Mouse (Mus musculus): ENCODE data around the gene Dld. TPM values are rescaled to one million over a fixed set of nuclear protein-coding genes. Genes with fewer than 3 reads are reported as not detected.

Gene Dld
- 138 and 142 TPM in 2 replicates for polyA plus RNA-seq (2015; fragmentation: Nextera tagmentation; extraction: Ambion mirVana)

GRCm38 (mm10) chr12:31350944-31351928 is at the start of gene Dld:
Gene Dld, minus strand, starts transcription at chr12:31351453.
- Histone ChIP-seq H3K4me1 (peaks cover 9% of the 10 kb centered on the region), H3K9me3 (no peaks in the 10 kb centered on the region), H3K27ac (peak within 1 kb of the TSS; percentile 81), H3K9ac (peak within 1 kb of the TSS; percentile 97), H3K4me2 (peak within 1 kb of the TSS; percentile 82), H3K4me3 (peak within 1 kb of the TSS; percentile 99), H3K36me3 (peaks cover 19% of the 10 kb centered on the region), H3K27me3 (no peaks in the 10 kb centered on the region)
- peak; percentile 97 for ATAC-seq (ENCODE audit: insufficient number of reproducible peaks, insufficient read depth, low FRiP score, low TSS enrichment, low read depth)
- 5% methylated on average over 64 of the region's 66 CpGs for whole genome bisulfite sequencing

DNA sequence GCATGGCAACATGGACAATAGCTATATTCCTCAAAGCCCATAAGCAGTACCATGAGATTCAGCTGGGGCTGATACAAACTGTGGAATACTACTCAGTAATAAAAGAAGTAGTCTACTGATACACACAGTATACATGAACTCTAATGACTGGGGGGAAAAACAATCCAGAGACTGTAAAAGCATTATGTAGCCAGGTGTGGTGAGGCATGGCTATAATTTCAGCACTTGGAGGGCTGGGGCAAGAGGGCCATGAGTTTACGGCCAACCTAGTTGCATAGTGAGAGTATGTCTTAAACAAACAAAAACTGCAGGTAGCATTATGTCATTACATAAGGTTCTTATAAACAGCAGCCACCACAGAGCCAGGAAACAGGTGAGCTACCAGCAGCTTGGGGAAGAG is 49.6 kb upstream of the Dld start:
- no peaks in the 10 kb centered on the region for H3K36me3 ChIP-seq
- 90% methylated on average over 1 of the region's 1 CpGs for WGBS
- no peak overlapping the region for H3K4me2 ChIP-seq
- no peak overlapping the region for H3K27ac ChIP-seq
- no peaks in the 10 kb centered on the region for H3K27me3 ChIP-seq
- no peaks in the 10 kb centered on the region for H3K9me3 ChIP-seq
- ATAC-seq (ENCODE audit: insufficient number of reproducible peaks, insufficient read depth, low FRiP score, low TSS enrichment, low read depth): no peak
- no peak overlapping the region for H3K4me3 ChIP-seq
- H3K4me1 ChIP-seq: no peaks in the 10 kb centered on the region
- H3K9ac ChIP-seq: no peak overlapping the region

DNA sequence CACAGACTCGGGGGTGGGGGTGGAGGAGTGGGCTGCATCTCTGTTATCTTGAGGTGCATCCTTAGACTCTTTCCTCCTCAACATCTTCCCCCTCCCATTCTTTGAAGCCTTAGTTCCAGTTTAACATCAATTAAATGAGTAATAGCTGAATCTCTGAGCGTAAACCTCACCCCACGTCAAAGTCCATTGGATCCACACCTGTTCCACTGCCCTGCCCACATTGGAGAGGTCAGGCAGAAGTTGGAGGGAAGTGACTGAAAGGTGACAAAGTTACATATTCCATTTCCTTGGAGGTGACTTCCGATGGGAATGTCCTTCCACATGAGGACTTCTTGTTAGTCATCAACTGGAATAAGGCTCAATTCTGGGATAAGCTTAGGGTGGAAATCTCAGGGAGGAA is 46.5 kb upstream of the Dld start:
- Histone ChIP-seq H3K4me3 (no peak overlapping the region), H3K36me3 (no peaks in the 10 kb centered on the region), H3K4me2 (no peak overlapping the region), H3K9ac (no peak overlapping the region), H3K27me3 (no peaks in the 10 kb centered on the region), H3K4me1 (no peaks in the 10 kb centered on the region), H3K27ac (no peak overlapping the region), H3K9me3 (no peaks in the 10 kb centered on the region)
- 89% methylated on average over 4 of the region's 4 CpGs for WGBS
- ATAC-seq (ENCODE audit: insufficient number of reproducible peaks, insufficient read depth, low FRiP score, low TSS enrichment, low read depth): no peak

DNA sequence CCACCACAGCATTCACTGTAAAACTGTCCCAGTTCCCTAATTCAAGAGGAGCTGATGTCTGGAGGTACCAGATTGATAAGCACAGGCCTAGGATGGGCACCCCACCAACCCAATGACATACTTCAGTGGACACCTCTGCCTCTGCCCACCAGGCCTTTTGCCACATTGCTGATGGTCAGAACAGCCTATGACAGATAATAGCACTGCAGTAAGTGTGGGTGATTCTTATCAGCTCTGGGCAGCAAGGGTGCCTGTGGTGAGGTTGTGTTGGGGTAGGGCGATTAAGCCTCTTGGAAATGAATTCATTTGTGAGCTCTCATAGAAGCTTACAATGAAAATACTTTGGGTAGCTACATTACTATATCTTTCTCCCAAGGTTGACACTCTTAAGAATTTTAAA is 44.6 kb upstream of the Dld start:
- Histone ChIP-seq H3K4me3 (no peak overlapping the region), H3K4me2 (no peak overlapping the region), H3K27me3 (no peaks in the 10 kb centered on the region), H3K4me1 (no peaks in the 10 kb centered on the region), H3K27ac (no peak overlapping the region), H3K36me3 (no peaks in the 10 kb centered on the region), H3K9ac (no peak overlapping the region), H3K9me3 (no peaks in the 10 kb centered on the region)
- WGBS: 93% methylated on average over 1 of the region's 1 CpGs
- ATAC-seq (ENCODE audit: insufficient number of reproducible peaks, insufficient read depth, low FRiP score, low TSS enrichment, low read depth): no peak

GRCm38 (mm10) chr12:31391696-31392095 is 40.4 kb upstream of the Dld start:
- no peak overlapping the region for H3K4me3 ChIP-seq
- H3K27me3 ChIP-seq: no peaks in the 10 kb centered on the region
- ATAC-seq (ENCODE audit: insufficient number of reproducible peaks, insufficient read depth, low FRiP score, low TSS enrichment, low read depth): no peak
- H3K36me3 ChIP-seq: no peaks in the 10 kb centered on the region
- no peak overlapping the region for H3K4me2 ChIP-seq
- no peak overlapping the region for H3K27ac ChIP-seq
- no peaks in the 10 kb centered on the region for H3K4me1 ChIP-seq
- WGBS: 90% methylated on average over 12 of the region's 12 CpGs
- H3K9ac ChIP-seq: no peak overlapping the region
- no peaks in the 10 kb centered on the region for H3K9me3 ChIP-seq

GRCm38 (mm10) chr12:31390571-31390970 is 39.3 kb upstream of the Dld start, which contains the start of gene Slc26a3:
Gene Slc26a3, plus strand, starts transcription at chr12:31390871.
- no peak for ATAC-seq (ENCODE audit: insufficient number of reproducible peaks, insufficient read depth, low FRiP score, low TSS enrichment, low read depth)
- no peak within 1 kb of the TSS for H3K9ac ChIP-seq
- H3K27ac ChIP-seq: no peak within 1 kb of the TSS
- H3K9me3 ChIP-seq: no peaks in the 10 kb centered on the region
- WGBS: 88% methylated on average over 3 of the region's 3 CpGs
- H3K4me3 ChIP-seq: no peak within 1 kb of the TSS
- H3K36me3 ChIP-seq: no peaks in the 10 kb centered on the region
- H3K4me2 ChIP-seq: no peak within 1 kb of the TSS
- H3K4me1 ChIP-seq: no peaks in the 10 kb centered on the region
- H3K27me3 ChIP-seq: no peaks in the 10 kb centered on the region

- Histone ChIP-seq H3K4me2 (no peak overlapping the region), H3K4me3 (no peak overlapping the region), H3K27me3 (no peaks in the 10 kb centered on the region), H3K9me3 (no peaks in the 10 kb centered on the region), H3K4me1 (no peaks in the 10 kb centered on the region), H3K9ac (no peak overlapping the region), H3K27ac (no peak overlapping the region), H3K36me3 (no peaks in the 10 kb centered on the region)
- no peak for ATAC-seq (ENCODE audit: insufficient number of reproducible peaks, insufficient read depth, low FRiP score, low TSS enrichment, low read depth)
- WGBS: 62% methylated on average over 3 of the region's 3 CpGs
These were observed 36.0 kb upstream of the Dld start for GRCm38 (mm10) chr12:31387303-31387702.

GRCm38 (mm10) chr12:31382451-31382850 is 31.2 kb upstream of the Dld start:
- H3K4me1 ChIP-seq: no peaks in the 10 kb centered on the region
- WGBS: 71% methylated on average over 2 of the region's 2 CpGs
- ATAC-seq (ENCODE audit: insufficient number of reproducible peaks, insufficient read depth, low FRiP score, low TSS enrichment, low read depth): no peak
- no peak overlapping the region for H3K27ac ChIP-seq
- H3K9me3 ChIP-seq: no peaks in the 10 kb centered on the region
- H3K36me3 ChIP-seq: no peaks in the 10 kb centered on the region
- H3K4me3 ChIP-seq: no peak overlapping the region
- H3K27me3 ChIP-seq: no peaks in the 10 kb centered on the region
- no peak overlapping the region for H3K4me2 ChIP-seq
- no peak overlapping the region for H3K9ac ChIP-seq

DNA sequence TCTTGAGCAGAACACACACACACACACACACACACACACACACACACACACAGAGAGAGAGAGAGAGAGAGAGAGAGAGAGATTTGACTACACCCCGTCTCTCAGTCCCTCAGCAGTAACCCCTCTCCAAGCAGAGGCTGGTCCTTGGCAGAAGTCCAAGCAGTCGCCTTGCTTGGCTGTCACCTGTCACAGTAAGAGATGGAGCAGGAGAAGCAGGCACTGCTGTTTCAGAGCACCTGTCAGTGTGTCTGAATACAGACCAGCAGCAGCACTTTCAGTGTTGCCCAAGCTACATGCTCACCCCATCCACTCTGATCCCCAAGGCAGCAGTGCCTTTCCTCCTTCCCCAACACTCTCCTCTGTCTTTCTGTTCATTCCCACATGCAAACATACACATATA is 29.6 kb upstream of the Dld start:
- Histone ChIP-seq H3K27me3 (no peaks in the 10 kb centered on the region), H3K4me3 (no peak overlapping the region), H3K27ac (no peak overlapping the region), H3K4me1 (peaks cover 8% of the 10 kb centered on the region), H3K9ac (no peak overlapping the region), H3K36me3 (no peaks in the 10 kb centered on the region), H3K9me3 (no peaks in the 10 kb centered on the region), H3K4me2 (no peak overlapping the region)
- ATAC-seq (ENCODE audit: insufficient number of reproducible peaks, insufficient read depth, low FRiP score, low TSS enrichment, low read depth): no peak
- WGBS: 17% methylated on average over 2 of the region's 2 CpGs

DNA sequence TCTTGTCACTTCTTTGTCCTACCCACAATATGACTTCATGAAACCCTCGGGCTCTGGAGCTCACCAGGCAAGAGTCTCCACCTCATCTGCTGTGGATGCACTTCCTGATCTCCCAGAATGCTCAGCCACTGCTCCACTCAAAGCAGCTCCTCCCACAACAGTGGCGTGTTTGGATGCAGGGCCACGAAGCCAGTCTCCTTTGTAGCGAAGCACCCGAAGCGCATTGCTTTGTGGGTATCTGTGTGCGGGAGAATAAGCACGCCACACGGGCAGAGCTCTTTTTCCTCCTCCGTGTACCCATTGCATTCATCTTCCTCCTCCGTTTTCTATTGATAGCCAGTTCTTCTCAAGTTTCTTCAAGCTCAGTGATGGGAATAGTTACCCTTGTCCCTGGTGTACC is 26.0 kb upstream of the Dld start:
- no peak for ATAC-seq (ENCODE audit: insufficient number of reproducible peaks, insufficient read depth, low FRiP score, low TSS enrichment, low read depth)
- Histone ChIP-seq H3K4me2 (0 out of 2 replicates have a peak overlapping the region, but pooled peaks have one; percentile 58), H3K27ac (no peak overlapping the region), H3K4me1 (peaks cover 18% of the 10 kb centered on the region), H3K4me3 (no peak overlapping the region), H3K9ac (no peak overlapping the region), H3K36me3 (no peaks in the 10 kb centered on the region), H3K9me3 (no peaks in the 10 kb centered on the region), H3K27me3 (no peaks in the 10 kb centered on the region)
- 79% methylated on average over 11 of the region's 11 CpGs for WGBS

DNA sequence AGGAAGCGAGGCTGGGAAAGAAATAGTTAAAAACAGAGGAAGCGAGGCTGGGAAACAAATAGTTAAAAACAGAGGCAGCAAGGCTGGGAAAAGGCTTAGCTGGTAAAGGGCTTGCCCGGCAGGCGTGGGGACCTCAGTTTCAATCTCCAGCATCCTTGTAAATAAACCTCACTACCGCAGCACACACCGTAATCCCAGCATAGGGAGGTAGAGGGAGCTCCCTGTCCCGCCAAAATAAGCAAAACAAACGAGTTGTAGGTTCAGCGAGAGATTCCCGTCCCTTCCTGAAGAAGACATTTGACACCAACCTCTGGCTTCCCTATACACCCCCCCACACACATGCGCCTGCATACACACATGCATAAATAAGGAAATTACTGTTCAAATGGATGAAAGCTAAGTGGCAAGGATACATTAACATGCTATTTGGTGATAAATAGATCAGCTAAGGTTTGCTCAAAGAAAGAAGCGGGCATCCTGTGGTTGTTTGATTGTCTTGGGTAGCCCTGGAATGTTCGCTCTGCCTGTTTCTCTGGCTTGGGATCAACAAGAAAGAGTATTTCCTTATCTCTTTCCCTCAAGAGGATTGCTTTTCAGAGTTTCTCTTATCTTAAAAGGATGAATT is 25.2 kb upstream of the Dld start:
- H3K9me3 ChIP-seq: no peaks in the 10 kb centered on the region
- H3K4me1 ChIP-seq: peaks cover 18% of the 10 kb centered on the region
- WGBS: 6% methylated on average over 13 of the region's 13 CpGs
- no peaks in the 10 kb centered on the region for H3K27me3 ChIP-seq
- peak overlapping the region; percentile 49 for H3K9ac ChIP-seq
- H3K36me3 ChIP-seq: no peaks in the 10 kb centered on the region
- H3K4me2 ChIP-seq: peak overlapping the region; percentile 58
- no peak for ATAC-seq (ENCODE audit: insufficient number of reproducible peaks, insufficient read depth, low FRiP score, low TSS enrichment, low read depth)
- no peak overlapping the region for H3K27ac ChIP-seq
- peak overlapping the region; percentile 33 for H3K4me3 ChIP-seq

GRCm38 (mm10) chr12:31375283-31375615 is 24.0 kb upstream of the Dld start:
- Histone ChIP-seq H3K9ac (no peak overlapping the region), H3K27ac (no peak overlapping the region), H3K4me1 (peaks cover 18% of the 10 kb centered on the region), H3K27me3 (no peaks in the 10 kb centered on the region), H3K4me3 (no peak overlapping the region), H3K4me2 (no peak overlapping the region), H3K9me3 (no peaks in the 10 kb centered on the region), H3K36me3 (no peaks in the 10 kb centered on the region)
- 42% methylated on average over 4 of the region's 4 CpGs for WGBS
- ATAC-seq (ENCODE audit: insufficient number of reproducible peaks, insufficient read depth, low FRiP score, low TSS enrichment, low read depth): no peak

Measured in embryonic facial prominence, embryonic 13.5 days (tissue).